Mouse (Mus musculus) midbrain, embryonic 14.5 days (tissue): ENCODE data around the gene Dgat2. TPM values are rescaled to one million over a fixed set of nuclear protein-coding genes. Genes with fewer than 3 reads are reported as not detected.

Experiments
- ATAC-seq: fragments of 200-750 bp; cut with Nextera tagmentation; 2 replicates; pipeline ENCODE4 v1.8.0; 2017; ENCODE audit warnings: moderate number of reproducible peaks, moderate library complexity; ENCODE audit not compliant: low FRiP score, low TSS enrichment
- DNase-seq: peaks from one replicate; pipeline ENCODE4 v3.0.0-alpha.2; 2015
- H3K27ac ChIP-seq: fragments of 300-500 bp; sonication (generic); replicated peaks from 2 replicates; pipeline ENCODE4 v1.5.1; 2014; ENCODE audit warnings: mild to moderate bottlenecking, low read depth, low read length, moderate library complexity
- H3K27me3 ChIP-seq: fragments of 300-500 bp; sonication (generic); 2 replicates; pipeline ENCODE4 v1.6.1; 2014; ENCODE audit warnings: low read length, control low read depth, mixed read lengths; ENCODE audit not compliant: control insufficient read depth, insufficient read depth
- H3K36me3 ChIP-seq: fragments of 300-500 bp; sonication (generic); 2 replicates; pipeline ENCODE4 v1.6.1; 2014; ENCODE audit warnings: low read length, control low read depth; ENCODE audit not compliant: control insufficient read depth, insufficient read depth
- H3K4me1 ChIP-seq: fragments of 300-500 bp; sonication (generic); 2 replicates; pipeline ENCODE4 v1.6.1; 2014; ENCODE audit warnings: mild to moderate bottlenecking, antibody characterized with exemption, low read length, control low read depth; ENCODE audit not compliant: control insufficient read depth, insufficient read depth
- H3K4me2 ChIP-seq: fragments of 300-500 bp; sonication (generic); 2 replicates; pipeline ENCODE4 v1.6.1; 2014; ENCODE audit warnings: mild to moderate bottlenecking, low read length, moderate library complexity
- H3K4me3 ChIP-seq: fragments of 300-500 bp; sonication (generic); replicated peaks from 2 replicates; pipeline ENCODE4 v1.5.1; 2014; ENCODE audit warnings: low read depth, low read length
- H3K9ac ChIP-seq: fragments of 300-500 bp; sonication (generic); replicated peaks from 2 replicates; pipeline ENCODE4 v1.6.1; 2014; ENCODE audit warnings: mild to moderate bottlenecking, low read length, moderate library complexity
- H3K9me3 ChIP-seq: fragments of 300-500 bp; sonication (generic); 2 replicates; pipeline ENCODE4 v1.6.1; 2016; ENCODE audit warnings: low read length, control low read depth, mixed read lengths; ENCODE audit not compliant: control insufficient read depth
- WGBS: fragments of 180-500 bp; shearing (Covaris S2); extraction: QIAGEN DNeasy Blood & Tissue Kit; methylation state at CpG from one replicate; pipeline ENCODE4 v1.1.7; 2014; 5-methylcytosine and 5-hydroxymethylcytosine counted together
- polyA plus RNA-seq: library from polyadenylated mRNA; unstranded; fragments of >200 nt; fragmentation: Nextera tagmentation; extraction: Ambion mirVana; gene quantifications from 2 replicates; pipeline ENCODE4 v1.2.1, GENCODE M21; 2014

Gene Dgat2
- polyA plus RNA-seq, 1 experiment from 2014 or later = 15.1 TPM

DNA sequence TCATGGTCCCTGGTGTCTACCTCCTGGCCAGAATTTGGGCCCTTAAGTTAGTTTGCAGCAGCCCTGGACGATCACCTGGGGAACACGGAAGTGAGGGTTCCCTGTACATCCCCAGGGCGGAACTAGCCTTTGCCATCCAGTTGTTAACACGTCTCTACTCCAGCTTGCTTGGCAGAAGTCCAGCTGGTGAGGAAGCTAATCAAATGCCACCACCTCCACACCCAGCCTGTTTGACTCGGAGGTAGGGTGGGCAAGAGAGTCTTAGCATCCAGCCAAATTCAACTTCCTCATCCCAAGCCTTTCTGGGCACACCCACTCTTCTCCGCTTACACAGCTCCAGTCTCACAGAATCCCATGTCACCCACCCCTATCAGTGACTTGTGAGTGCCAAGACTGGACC is 9.6 kb downstream of the Dgat2 start:
- 83% methylated on average over 6 of the region's 6 CpGs for WGBS
- no peak for ATAC-seq

DNA sequence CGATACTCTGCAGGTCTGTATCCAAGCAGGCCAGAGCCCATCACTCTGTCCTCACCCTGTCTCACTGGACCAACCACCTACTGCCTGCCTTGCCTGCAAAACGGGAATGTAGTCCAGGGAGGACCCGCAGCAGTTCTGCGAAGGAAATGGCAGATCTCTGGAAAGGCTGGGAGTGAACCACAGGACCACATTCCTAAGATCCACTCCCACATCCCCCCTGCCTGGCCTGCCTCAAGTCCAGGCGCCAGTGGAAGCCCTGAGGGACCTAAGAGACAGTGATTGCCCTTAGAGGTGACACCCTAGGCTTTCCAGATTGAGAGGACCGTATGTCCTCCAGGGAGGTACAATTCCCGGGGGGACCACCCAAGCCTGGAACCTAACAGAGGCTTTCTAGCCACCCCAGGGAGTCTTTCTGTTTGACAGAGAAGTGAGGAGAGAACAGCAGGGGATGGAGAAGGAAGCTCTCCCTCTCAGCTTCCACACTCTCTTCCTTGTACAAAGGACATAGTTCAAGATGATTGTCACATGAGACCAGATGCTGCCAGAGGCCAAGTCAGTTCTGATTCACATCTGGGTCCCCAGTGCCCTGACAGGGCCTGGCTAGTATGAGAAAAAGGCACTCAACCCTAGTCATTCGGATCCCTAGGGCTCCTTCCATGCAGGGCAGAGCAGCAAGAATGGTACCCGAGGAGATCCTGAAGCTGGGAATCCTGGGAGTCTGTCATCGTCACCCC is 10.6 kb downstream of the Dgat2 start:
- no peak overlapping the region for H3K4me2 ChIP-seq
- H3K27me3 ChIP-seq = no peaks in the 10 kb centered on the region
- DNase-seq (no peak), ATAC-seq (no peak)
- no peak overlapping the region for H3K4me3 ChIP-seq
- no peaks in the 10 kb centered on the region for H3K4me1 ChIP-seq
- no peaks in the 10 kb centered on the region for H3K36me3 ChIP-seq
- WGBS = 75% methylated on average over 10 of the region's 10 CpGs
- H3K9ac ChIP-seq = no peak overlapping the region
- H3K9me3 ChIP-seq = no peaks in the 10 kb centered on the region
- no peak overlapping the region for H3K27ac ChIP-seq

More for the DNA sequence above, 9.6 kb downstream of the Dgat2 start:
- H3K4me3 ChIP-seq = no peak overlapping the region
- H3K9ac ChIP-seq = no peak overlapping the region
- DNase-seq = no peak
- no peaks in the 10 kb centered on the region for H3K27me3 ChIP-seq
- H3K4me1 ChIP-seq = no peaks in the 10 kb centered on the region
- no peaks in the 10 kb centered on the region for H3K36me3 ChIP-seq
- no peak overlapping the region for H3K27ac ChIP-seq
- H3K4me2 ChIP-seq = no peak overlapping the region
- no peaks in the 10 kb centered on the region for H3K9me3 ChIP-seq

DNA sequence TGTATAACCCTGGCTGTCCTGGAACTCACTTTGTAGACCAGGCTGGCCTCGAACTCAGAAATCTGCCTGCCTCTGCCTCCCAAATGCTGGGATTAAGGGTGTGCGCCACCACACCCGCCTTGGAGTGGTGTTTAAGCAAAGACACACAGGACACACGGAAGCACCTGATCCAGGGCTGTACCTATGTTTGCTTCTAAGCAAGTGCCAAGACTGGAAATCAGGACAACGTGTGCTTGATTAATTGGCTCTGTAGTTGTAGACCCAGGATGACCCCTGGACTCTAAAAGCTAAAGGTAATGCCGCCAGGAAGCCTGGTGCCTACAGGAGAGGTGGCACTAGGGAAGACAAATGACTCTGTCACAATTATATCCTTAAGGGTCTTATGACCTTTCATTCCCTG is 12.0 kb downstream of the Dgat2 start:
- Histone ChIP-seq H3K9me3 (no peaks in the 10 kb centered on the region), H3K4me3 (no peak overlapping the region), H3K9ac (no peak overlapping the region), H3K4me1 (no peaks in the 10 kb centered on the region), H3K36me3 (no peaks in the 10 kb centered on the region), H3K27ac (no peak overlapping the region), H3K27me3 (no peaks in the 10 kb centered on the region), H3K4me2 (no peak overlapping the region)
- DNase-seq = no peak
- ATAC-seq = no peak
- WGBS = 87% methylated on average over 6 of the region's 6 CpGs

DNA sequence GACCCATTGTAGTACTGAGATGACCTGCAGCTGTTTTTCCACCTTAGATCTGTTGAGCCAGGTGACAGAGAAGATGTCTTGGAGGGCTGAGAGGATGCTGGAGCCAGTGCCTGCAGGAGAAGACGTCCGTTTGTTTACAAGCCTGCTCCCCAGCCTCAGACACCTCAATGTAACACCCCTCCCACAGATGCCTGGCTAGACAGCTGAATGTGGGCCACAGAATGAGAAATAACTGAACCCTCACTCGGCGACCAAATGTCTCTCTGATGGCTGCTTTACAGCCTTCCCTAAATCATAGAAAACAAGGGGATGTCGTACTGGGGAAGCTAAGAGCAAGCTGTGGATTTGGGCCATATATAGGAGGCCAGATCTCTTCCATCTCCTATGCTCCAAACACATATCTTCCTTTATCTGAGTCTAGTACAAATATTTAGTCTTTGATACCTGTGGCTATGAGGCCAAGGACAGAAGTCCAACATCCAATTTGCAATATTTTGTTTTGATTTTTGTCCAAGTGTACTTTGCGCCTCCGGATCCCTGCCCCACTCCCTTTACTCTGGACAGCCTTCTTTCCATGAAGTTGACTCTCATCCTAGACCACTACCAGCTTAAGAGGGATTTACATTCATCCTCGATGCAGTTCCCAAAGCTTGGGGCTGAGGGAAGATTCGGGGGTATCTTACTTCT is 12.7 kb downstream of the Dgat2 start:
- Histone ChIP-seq H3K27ac (no peak overlapping the region), H3K4me2 (no peak overlapping the region), H3K9me3 (no peaks in the 10 kb centered on the region), H3K9ac (no peak overlapping the region), H3K36me3 (no peaks in the 10 kb centered on the region), H3K27me3 (no peaks in the 10 kb centered on the region), H3K4me3 (no peak overlapping the region), H3K4me1 (no peaks in the 10 kb centered on the region)
- DNase-seq (no peak), ATAC-seq (no peak)
- WGBS = 92% methylated on average over 9 of the region's 9 CpGs

DNA sequence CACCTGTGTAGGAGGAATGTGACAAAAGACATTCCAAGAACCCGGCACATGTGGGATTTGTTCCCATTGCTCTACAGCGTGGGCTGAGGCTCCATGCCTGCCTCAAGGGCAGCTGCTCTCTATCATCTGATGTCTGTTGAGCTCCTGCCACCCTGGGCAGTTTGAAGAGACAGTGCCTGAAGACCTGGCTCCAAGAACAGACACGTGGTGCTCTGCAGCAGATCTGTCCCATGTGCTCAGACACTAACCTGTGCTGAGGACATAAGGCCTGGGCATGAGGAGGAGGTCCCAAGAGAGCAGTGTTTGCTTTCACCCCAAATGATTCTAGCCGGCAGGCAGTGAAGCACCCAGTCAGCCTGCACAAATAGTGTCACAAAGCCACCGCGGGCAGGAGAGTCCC is 13.8 kb downstream of the Dgat2 start:
- no peak overlapping the region for H3K27ac ChIP-seq
- DNase-seq = no peak
- no peak overlapping the region for H3K4me3 ChIP-seq
- H3K27me3 ChIP-seq = no peaks in the 10 kb centered on the region
- ATAC-seq = no peak
- no peaks in the 10 kb centered on the region for H3K36me3 ChIP-seq
- no peaks in the 10 kb centered on the region for H3K9me3 ChIP-seq
- H3K9ac ChIP-seq = no peak overlapping the region
- no peak overlapping the region for H3K4me2 ChIP-seq
- 85% methylated on average over 6 of the region's 6 CpGs for WGBS
- no peaks in the 10 kb centered on the region for H3K4me1 ChIP-seq

DNA sequence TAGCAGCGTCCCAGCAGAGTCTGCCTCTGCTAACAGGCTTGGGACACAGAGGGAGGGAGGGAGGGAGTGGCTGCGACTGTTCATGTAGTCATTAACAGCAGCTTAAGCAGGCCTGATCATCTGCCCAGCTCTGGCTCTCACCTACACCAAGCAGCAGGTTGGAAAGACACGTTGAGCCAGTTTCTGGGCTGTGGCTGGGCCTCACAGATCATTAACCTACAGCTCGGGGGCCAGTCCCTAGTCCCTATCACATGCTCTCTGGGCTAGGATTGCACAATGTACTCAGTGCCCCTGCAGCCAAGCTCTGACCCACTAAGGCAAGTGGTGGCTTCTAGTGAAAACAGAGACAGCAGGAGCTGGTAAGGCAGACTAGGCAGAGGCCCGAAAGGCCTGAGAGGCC is 14.6 kb downstream of the Dgat2 start:
- no peak overlapping the region for H3K9ac ChIP-seq
- no peaks in the 10 kb centered on the region for H3K4me1 ChIP-seq
- no peaks in the 10 kb centered on the region for H3K27me3 ChIP-seq
- 69% methylated on average over 5 of the region's 5 CpGs for WGBS
- H3K36me3 ChIP-seq = no peaks in the 10 kb centered on the region
- H3K27ac ChIP-seq = no peak overlapping the region
- no peak overlapping the region for H3K4me3 ChIP-seq
- H3K9me3 ChIP-seq = no peaks in the 10 kb centered on the region
- H3K4me2 ChIP-seq = no peak overlapping the region
- no peak for DNase-seq
- no peak for ATAC-seq

DNA sequence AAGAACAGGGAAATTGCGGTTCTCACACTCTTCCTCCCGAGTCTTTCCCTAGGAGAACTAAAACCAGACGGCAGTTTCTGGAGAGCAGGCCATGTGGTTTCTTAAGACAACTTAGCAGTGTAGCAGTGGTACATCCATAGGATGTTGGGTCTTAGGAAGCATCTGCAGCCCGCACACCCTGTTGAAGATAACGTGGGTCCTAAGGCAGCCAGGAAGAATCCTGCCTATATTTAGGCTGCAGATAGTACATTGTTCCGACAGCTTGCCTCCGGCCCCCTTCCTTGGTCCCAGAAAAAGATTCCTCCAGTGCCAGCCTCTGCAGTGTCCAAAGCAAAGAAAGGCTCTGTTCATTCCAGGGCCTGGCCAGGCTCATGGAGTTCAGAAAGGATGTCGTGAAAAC is 16.4 kb downstream of the Dgat2 start:
- no peaks in the 10 kb centered on the region for H3K4me1 ChIP-seq
- no peak overlapping the region for H3K27ac ChIP-seq
- no peak overlapping the region for H3K9ac ChIP-seq
- H3K36me3 ChIP-seq = no peaks in the 10 kb centered on the region
- no peaks in the 10 kb centered on the region for H3K27me3 ChIP-seq
- 86% methylated on average over 8 of the region's 8 CpGs for WGBS
- H3K9me3 ChIP-seq = no peaks in the 10 kb centered on the region
- ATAC-seq (no peak), DNase-seq (no peak)
- H3K4me3 ChIP-seq = no peak overlapping the region
- H3K4me2 ChIP-seq = no peak overlapping the region

DNA sequence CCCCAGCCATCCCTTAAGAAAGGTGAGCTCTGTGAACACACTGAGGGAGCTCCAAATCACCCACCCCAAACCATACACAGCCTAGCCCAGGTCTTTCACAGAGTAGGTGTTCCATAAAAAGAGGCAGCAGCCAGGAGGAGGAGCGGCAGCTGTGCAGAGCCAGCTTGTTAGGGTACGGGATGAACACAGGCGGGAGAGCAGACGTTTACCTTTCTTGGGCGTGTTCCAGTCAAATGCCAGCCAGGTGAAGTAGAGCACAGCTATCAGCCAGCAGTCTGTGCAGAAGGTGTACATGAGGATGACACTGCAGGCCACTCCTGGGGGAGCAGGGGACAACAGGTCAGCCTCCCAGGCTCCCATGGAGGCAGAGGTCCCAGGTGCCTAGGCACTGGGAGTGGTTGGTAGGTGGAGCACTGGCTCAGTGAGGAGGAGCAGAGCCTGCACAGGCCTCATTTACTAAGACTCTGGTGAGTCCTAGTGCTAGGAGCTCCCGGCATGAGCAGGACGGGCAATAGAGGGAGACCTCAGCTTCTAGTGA is 17.6 kb downstream of the Dgat2 start:
- Histone ChIP-seq H3K4me3 (no peak overlapping the region), H3K9me3 (no peaks in the 10 kb centered on the region), H3K27me3 (no peaks in the 10 kb centered on the region), H3K9ac (no peak overlapping the region), H3K27ac (no peak overlapping the region), H3K4me1 (no peaks in the 10 kb centered on the region), H3K4me2 (no peak overlapping the region), H3K36me3 (no peaks in the 10 kb centered on the region)
- ATAC-seq = no peak
- WGBS = 89% methylated on average over 7 of the region's 7 CpGs
- no peak for DNase-seq

DNA sequence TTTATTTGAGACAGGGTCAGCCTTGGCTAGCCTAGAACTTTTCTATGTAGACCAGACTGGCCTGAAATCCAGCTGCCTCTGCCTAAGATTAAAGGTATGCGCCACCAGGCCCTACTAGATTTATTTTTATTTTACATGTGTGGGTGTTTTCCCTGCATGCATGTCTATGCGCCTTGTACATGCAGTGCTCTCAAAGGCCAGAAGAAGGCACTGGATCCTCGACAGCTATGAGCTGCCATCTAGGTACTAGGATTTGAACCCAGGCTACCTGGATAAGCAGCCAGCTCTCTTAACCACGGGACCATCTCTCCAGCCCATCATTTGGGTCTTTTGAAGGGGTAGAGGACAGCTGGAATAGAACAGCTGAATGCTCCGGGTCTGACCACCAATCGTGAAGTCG is 20.1 kb downstream of the Dgat2 start:
- 94% methylated on average over 7 of the region's 7 CpGs for WGBS
- Histone ChIP-seq H3K36me3 (no peaks in the 10 kb centered on the region), H3K4me3 (no peak overlapping the region), H3K27ac (no peak overlapping the region), H3K4me2 (no peak overlapping the region), H3K27me3 (no peaks in the 10 kb centered on the region), H3K4me1 (no peaks in the 10 kb centered on the region), H3K9me3 (no peaks in the 10 kb centered on the region), H3K9ac (no peak overlapping the region)
- DNase-seq (no peak), ATAC-seq (no peak)
